Mouse (Mus musculus) spleen, adult 18-20 months (tissue): ENCODE results near the gene Sox6.

Source experiments
- DNase-seq, 2 experiments: peaks; one replicate each; pipeline ENCODE4 v3.0.0; 2022; ENCODE audit warnings: mixed read lengths in 2 of 2

The Sox6 gene

GRCm38 (mm10) chr7:115545585-115546374 lies 492.8 kb downstream of the Sox6 start:
- DNase-seq, result no peak

GRCm38 (mm10) chr7:115543596-115543995 lies 495.0 kb downstream of the Sox6 start:
- DNase-seq, result no peak

DNA sequence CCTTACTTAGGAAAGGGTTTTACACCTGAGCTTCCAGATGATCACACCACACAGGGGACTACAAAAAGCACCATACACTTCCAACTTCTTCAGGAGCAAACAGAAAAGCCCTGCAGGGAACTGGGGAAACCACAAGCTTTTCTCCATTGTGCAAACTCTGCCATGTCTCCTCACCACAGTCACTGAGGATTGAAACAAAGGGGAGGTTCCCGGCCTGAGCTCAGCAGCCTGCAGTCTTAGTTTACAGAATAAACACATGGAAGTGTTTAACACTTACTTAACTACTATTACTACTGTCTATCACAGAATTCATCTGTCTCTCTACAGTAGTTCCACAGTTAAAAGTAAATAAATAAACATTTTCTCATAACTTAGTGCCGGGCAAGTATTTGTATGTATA lies 498.3 kb downstream of the Sox6 start:
- DNase-seq, result no peak

DNA sequence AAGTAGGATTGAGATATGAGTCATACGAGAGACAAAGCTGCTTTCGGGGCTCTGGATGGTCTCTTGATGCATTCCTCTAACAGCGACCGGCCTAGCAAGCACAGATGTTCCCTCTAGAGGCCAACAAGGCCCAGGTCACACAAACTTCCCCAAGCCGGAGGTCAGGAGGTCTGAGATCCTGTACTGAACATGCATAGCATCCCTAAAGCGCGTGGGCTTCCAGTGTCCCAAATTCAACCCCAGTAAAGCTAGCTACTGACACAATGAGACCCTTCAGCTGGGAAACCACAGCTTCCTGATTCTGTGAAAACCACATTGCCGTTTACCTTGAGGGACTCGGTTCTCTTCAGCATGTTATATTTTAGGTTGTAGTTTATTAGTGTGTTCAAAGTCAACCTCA lies 499.6 kb downstream of the Sox6 start:
- DNase-seq, result no peak

- no peak for DNase-seq
Observed at GRCm38 (mm10) chr7:115537636-115538035, 501.0 kb downstream of the Sox6 start.

- DNase-seq, result no peak
Observed at GRCm38 (mm10) chr7:115536521-115536920, 502.1 kb downstream of the Sox6 start.

DNA sequence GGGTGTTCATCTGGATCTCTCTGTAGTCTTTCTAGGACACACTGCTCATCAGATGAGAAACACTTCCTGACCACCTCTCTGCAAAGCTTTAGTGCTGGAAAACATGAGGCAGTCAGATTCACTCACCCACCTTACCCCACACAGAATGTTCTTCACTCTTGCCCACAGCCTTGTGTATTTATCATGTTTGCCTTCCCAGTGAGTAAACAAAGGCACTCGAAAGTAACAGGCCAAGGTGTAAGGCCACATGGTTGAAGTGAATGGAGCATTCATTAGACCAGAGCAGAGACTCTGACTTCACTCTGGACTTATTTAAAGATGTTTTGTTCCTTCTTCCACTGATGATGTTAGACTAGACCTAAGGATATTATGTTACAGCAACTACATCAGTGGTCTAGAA lies 506.7 kb downstream of the Sox6 start:
- no peak for DNase-seq

DNA sequence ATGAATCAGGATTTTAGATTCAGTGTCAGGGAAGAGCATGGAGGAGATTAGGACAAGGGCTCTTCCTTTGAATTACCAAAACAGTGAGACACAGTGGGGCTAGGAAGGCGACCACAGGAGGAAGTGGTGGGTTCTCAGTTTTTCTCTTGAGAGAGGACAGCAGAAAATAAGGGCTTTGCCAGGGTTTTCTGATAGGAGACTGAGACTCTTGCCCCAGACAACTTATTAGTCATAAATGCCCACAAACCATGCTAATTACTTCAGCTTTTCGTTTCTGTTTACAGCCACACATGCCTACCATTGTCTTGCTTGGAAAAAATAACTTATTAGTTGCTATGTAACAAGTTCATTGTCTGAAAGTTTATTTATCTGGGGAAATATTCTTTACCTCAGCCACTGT lies 507.4 kb downstream of the Sox6 start:
- no peak for DNase-seq

- DNase-seq, result no peak
Observed at GRCm38 (mm10) chr7:115517701-115518100, 520.9 kb downstream of the Sox6 start.

GRCm38 (mm10) chr7:115513681-115514080 lies 524.9 kb downstream of the Sox6 start:
- DNase-seq, result no peak

- no peak for DNase-seq
Observed at GRCm38 (mm10) chr7:115511777-115512176, 526.8 kb downstream of the Sox6 start.

DNA sequence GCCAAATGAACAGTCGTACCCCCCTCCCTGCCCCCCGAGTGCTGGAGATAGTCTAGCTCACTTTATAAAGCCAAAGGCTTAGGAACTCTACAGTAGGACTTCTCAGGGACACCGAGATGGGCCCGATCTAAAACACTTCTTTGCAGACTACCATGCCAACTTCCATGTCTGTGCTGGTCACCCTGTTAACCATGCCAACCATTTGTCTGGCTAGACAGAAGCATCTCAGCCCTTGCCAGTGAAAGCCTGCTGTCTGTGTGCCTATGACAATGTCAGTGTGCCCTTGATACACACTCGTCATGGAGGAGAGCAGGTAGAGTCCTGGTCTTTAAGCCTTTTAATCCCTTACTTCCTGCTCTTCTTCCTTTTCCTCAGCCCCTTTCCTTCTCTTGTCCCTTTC lies 527.5 kb downstream of the Sox6 start:
- DNase-seq, result no peak

DNA sequence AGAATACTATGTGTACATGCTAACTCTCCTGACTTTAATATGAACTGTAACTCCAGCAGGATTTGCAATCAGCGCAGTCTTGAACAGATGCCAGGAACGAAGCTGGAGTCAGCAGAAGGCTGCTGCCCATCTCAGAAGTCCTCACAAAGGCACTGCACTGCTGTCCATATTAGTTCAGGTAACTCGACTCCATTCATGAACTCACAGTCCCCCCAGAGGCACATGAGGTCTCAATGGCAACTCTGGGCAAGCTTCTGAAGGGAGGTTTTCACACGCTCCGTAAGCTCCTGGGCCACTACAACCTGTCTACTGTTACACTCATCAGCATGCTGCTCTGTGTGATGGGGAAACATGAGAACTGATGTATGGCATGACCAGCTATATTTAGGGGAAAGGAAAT lies 528.6 kb downstream of the Sox6 start:
- DNase-seq, result no peak

GRCm38 (mm10) chr7:115506385-115506784 lies 532.2 kb downstream of the Sox6 start:
- DNase-seq, result no peak

DNA sequence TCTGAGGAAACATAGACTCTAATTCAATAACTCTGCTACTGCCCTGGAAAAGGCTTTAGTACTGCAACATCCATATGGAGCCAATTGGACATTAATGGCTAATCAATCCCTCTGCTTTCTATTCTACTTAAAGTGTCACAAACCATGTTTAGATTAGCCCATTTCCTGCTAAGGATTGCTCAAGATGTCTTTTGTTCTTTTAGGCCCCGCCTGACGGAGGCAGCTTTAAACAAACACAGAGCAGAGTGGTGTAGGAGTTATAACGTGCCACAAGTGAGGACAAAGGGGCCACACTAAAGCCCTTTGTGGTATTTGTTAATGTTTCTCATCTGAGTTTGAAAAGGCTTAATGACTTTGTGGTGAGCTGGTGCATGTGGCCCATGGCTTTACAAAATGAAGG lies 537.1 kb downstream of the Sox6 start:
- DNase-seq, result no peak

DNA sequence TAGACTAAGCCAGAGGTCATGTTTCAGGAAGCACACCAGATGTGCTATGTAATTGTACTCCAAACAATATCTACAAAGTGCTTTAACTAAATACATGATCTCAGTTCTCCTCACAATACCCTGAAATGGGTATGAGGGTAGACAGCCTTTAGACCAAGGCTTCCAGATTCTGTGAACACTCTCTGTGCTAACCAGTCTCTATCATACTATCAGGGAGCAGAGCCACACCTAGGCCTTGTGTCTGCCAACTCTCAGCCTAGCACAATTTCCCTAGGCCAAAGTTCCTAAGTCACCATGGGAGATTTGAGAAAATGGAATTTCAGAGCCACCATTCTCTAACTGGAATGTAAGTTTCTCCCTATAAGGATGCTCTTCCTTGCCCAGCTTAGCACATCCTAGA lies 537.8 kb downstream of the Sox6 start:
- no peak for DNase-seq

GRCm38 (mm10) chr7:115500170-115500569 lies 538.4 kb downstream of the Sox6 start:
- DNase-seq, result no peak

GRCm38 (mm10) chr7:115491721-115492120 lies 546.9 kb downstream of the Sox6 start:
- no peak for DNase-seq

GRCm38 (mm10) chr7:115489608-115490007 lies 549.0 kb downstream of the Sox6 start:
- no peak for DNase-seq

DNA sequence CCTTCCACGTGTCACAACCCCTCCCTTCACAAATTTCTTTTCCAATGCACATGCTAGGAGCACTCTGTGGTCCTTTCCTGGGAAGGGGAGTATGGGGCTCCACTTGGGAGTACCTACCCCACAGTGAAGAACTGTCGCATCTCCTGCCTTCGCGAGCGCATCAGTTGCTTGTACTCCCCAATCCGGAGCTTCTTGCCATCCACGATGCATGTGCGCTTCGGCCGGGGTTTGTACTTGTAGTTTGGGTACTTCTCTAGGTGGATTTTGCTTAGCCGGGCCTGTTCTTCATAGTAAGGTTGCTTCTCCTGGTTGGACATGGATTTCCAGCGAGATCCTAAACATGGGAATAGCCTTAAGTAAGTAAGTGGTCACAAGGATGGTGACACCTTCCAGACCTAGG lies 552.2 kb downstream of the Sox6 start:
- no peak for DNase-seq

DNA sequence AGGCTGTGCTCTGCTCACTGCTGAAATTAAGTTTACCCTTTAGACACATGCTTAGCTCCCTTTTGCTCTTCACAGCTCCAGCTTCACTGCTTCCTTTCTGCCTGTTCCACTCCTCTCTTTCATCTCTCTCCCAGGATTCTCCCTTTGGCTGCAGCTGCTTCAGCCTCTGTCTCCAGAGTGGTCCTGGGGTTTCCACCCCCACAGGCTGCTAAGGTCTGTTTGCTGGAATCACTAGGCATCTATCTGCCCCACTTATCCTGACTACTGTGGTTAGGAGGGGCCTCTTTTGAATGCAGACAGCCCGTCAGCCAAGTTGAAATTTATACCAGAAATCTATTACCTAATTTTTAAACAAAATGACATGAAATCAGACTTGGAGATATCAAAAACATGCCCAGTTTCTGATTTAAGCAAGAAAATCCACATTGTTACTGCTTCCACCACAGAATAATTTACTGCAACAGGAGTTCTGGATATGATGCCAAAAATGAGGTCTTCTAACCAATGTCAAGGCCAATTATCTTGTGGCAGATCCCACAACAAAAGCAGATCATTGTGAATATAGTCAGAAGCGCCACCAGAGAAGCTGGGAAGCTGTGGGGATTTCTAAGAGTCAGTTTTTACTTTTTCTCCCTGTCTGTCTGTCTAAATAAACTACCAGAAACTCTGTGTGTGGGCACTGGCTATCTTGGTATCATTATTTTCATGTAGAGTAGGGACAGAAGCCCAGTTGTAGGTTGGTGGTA lies 552.8 kb downstream of the Sox6 start:
- no peak for DNase-seq

GRCm38 (mm10) chr7:115477763-115478162 lies 560.8 kb downstream of the Sox6 start:
- no peak for DNase-seq

DNA sequence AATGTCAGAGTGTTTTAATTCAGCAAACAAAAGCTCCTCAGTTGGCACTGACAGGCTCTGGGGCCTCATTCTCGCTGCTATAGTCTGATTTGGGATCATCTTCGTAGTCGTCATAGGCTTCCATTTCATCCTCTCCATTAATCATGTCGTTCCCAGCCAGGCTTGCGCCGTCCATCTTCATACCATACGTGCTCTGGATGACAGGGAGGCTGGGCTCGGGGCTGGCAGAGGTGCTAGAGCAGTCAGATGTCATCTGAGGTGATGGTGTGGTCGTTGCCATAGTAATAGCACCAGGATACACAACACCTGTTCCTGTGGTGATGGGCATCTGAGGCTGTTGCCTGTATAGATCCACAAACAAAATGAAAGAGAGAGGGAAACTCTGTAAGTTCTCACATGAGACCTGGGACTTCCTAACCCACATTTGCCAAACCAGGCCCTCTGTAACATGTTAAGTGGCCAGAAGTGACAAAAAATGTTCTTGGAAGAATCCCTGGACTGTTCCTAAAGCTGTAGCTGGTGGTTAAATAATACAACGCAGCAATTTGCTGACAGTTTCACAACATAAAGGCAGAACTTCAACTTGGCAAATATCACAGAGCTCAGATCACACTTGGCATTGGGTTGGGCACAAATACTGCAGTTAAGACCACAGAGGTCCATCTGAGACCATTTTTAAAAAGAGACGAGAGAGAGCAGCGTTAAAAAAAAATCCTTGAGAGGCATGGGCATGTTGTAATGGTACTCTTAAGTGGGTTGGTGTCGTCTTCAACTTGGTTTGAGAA lies 561.5 kb downstream of the Sox6 start:
- DNase-seq, result no peak

- no peak for DNase-seq
Observed at GRCm38 (mm10) chr7:115475176-115475575, 563.4 kb downstream of the Sox6 start.
